Mouse (Mus musculus) cerebellum, postnatal 4 days (tissue): Measurements from ENCODE around the gene Ppp2r1b.
"Not testable (repeated sequence)": the region's sequence is repeated elsewhere in the genome, so short reads cannot be mapped to it uniquely, and the experiment has no call there.

Source experiments
- DNase-seq, 2 experiments: peaks; one replicate each; pipeline ENCODE4 v3.0.0; 2022; ENCODE audit warnings: low spot score in 2 of 2, mixed read lengths in 1 of 2

Gene Ppp2r1b

DNA sequence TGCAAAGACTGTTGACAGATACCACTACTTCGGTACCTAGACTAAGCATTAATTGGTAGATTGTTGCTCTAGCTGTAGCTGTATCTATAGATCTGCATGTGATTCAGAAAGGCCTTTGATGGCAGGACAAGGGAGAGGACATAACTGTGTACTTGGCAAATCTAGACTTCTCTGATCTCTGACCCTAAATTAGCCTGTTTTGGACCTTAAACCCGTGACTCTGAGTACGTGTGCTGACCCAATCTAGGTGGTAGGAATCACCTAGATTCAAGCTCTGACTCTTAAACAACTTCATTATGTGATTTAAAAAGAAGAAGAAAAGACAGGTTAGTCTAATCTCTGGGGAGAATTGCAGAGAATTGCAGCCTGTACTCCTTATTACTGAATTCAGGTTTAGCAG lies at the start of gene Ppp2r1b:
Ppp2r1b (plus strand) TSS at position 221 of the 400 bp plus-strand sequence.
- DNase-seq = no peak

DNA sequence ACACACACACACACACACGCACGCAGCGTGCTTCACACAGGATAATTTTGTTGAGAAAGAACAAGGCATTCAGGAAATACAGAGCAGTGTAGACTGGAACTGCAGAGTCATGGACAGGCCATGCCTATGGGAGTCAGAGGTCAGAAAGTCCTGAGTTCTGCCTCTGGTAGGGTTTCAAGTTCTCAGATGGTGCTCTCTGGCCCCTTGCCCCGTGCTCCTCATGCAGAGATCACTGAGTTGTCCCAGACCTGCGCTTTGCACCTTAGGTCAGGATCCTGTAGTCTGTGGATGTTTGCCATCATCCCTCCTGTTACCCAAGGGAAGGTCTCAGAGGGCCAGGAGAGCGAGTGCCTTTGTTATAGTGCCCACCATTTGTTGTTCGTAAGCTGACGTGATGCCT lies 48.3 kb upstream of the Ppp2r1b start:
- DNase-seq = no peak

DNA sequence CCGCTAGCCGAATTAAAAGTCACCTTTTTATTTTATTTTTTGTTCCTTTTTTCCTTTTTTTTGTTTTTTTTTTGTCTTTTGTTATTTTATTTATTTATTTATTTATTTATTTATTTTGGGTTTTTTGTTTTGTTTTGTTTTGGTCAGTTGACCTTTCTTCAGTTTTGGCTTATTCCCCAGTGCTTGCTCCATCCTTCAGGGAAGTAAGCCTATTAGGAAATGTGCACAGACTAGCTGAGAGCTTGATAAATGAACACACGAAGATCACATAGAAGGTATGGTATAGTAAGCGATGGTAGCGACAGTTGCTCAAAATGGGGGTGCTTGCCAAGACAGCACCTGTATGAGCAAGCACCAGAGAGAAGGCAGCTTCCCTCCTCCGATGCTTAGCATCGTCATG lies 47.5 kb upstream of the Ppp2r1b start:
- DNase-seq = no peak

DNA sequence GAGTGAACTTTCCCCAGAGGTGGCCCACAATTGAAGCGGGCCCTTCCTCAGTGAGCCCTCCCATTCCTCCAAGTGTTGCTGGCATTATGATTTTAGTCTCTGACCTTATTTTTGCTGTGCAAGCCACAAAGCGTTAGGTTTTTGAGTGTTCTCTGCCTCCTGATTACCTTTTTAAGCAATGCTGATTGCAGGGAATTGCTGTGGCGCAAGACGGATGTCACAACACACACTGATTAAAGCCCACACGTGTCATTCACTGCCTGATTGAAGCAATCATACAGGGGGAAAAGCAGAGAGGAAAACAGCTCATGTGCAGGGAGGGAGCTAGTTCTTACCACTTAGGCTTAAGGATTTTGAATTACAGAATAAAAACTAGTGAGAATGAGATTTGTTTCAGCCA lies 46.7 kb upstream of the Ppp2r1b start:
- no peak for DNase-seq

DNA sequence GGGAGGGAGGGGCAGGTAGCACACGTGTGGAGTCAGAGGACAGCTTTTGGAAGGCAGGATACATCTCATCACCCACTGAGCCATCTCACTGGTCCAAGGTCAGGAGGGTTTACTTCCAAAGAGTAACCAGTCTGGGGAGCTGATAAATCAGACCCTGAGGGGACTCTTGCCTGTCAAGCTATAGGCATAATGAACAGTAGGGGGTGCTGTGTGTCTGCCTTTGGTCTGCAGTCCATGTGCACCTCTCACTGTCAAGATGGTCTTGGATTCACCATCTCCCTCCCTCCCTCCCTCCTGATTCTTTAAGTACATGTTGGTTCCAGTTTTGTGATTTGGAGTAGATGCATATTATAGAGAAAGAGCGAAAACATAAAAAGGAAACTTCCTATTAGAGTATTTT lies 44.1 kb upstream of the Ppp2r1b start:
- DNase-seq = no peak

DNA sequence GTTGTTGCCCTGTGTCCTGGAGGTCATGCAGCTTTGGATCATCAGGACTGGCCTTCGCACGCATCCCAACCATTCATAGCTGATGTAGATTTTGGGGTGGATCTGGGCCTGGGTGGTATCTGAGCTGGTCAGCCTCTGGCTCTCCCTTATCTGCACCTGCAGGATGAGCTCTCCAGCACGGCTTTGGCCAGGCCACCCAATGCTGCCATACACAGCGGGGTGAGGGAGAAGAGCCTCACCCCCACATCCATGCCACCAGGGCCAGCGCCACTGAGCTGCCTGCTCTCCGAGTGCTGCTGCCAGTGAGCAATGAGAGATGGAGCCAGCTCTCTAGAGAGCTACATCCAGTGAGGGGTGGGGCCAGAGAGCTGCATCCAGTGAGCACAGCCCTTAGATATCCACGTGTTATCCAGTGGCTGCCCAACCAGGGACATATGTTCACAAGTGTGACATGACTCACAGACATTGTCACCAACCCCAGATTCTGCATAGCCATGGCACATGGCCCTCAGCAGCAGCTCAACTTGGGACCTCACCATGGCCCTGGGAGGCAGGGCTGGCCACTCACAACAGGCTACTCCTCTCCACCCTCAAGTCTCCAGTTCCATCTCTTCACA lies 41.9 kb upstream of the Ppp2r1b start:
- no peak for DNase-seq

DNA sequence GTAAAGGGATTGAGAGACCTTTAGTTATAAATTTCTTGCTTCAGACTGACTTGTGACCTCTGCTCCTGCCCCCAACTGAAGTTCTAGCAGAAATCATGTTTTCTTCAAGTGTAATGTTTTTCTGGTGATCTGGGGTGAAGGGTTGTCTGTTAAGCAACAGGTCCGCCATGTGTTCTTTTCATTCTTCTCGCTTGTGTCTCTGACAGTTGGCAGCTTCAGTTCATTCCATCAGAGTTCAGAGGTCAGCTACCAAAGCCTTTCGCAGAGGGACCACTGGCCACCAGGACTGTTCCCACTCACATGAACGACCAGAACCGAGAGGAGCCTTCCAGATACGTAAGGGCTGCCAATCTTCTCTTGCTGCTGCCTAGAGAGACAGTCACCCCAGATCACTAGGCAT lies 36.6 kb upstream of the Ppp2r1b start:
- DNase-seq = no peak

DNA sequence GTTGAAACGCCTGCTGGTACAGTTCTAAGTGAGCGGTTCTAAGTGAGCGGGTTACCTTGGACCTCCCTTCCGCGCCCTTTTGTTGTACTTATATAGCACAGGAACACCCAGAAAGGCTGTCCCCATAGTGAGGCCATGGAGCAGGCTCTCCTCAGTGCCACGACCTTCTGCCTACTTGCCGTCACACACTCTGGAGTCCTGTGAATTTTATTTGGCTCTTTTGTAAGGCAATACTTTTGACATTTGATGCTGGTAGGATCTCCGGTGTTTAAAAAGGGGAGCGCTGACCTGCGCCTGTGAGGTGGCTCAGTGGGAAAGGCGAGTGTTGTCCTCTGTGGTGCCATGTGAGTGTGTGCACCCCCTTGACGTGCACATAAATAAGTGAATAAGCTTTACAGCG lies 36.0 kb upstream of the Ppp2r1b start:
- no peak for DNase-seq

DNA sequence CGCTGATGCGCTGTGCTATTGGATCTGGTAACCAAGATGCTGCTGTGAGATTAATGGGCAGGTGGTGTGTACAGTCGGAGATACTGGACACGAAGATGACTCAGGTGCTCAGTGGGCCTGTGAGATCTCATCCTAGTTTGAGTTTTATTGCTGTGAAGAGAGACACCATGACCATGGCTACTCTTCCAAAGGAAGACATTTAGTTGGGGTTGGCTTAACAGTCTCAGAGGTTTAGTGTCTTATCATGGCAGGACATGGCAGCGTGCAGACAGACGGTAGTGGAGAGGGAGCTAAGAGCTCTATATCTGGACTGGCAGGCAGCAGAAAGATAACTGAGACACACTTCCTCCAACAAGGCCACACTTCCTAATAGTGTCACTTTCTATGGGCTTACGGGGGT lies 33.9 kb upstream of the Ppp2r1b start:
- no peak for DNase-seq

DNA sequence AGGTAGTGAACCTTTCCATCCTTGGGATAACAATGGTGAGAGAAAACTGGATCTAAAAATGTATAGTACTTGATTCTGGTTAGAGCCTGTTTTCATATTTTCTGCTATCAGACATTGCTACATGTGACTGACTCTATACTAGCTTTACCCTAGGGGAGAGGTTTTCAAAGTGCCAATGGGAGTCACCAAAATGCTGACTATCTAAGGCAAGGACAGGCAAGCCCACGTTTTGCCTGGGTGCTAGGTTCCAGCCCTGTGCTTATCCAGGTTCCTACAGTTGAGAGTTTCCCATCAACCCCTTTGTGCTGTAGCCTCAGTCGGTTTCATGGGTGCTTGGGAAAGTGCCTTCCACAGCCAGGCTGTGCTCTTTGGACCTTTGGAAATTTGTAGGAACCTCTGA lies 33.4 kb upstream of the Ppp2r1b start:
- no peak for DNase-seq

DNA sequence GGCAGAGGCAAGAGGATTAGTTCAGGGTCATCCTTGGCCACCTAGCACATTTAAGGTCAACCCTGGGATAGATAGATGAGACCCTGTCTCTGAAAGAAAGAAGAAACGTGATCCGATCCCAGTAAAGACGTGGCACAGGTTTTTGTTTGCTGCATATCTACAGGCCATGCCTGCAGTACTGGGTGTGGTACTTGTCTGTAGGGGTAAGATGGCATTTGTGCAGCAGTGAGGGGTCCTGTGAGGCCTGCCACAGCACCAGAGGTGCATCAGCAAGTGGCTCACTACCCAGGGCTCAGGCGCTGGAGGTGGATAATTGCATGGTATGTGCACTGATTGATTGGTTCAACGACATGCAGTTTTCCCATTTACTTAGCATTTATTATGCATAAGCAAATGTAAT lies 31.3 kb upstream of the Ppp2r1b start:
- no peak for DNase-seq

DNA sequence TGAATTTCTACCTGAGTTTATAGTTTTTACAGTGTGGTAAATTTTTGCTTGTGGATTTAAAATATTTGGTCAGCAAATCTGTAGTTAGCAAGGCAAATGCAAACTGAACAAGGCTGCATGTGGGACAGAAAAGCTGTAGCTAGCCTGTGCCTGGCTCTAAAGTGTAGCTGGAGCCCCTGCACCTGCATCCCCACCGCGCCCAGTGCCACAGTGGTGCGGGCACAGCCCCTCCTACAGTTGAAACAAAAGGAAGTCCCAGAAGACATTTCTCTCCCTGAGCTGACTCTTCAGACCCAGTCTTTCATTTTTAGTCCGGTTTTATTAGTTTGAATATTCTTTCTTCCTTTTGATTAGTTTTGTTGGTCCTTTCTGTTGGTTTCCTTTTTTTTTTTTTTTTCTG lies 29.4 kb upstream of the Ppp2r1b start:
- no peak for DNase-seq

DNA sequence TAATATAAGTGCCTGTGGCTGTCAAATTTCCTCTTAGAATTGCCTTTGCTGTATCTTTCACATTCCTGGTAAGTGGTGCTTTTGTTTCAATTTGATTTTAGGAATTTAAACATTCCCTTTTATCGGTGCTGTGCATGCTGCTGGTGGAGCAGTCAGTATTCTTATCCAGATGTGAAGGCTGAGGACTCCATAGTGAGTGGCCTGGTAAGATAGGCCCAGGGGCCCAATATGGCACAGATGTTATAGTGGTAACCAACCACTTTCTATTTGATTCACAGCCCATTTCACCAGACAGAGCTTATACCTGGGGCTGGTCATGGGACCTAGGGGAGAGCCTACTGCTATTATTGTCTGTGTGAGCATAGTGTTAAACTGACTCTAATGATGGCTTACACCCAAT lies 28.6 kb upstream of the Ppp2r1b start:
- no peak for DNase-seq

DNA sequence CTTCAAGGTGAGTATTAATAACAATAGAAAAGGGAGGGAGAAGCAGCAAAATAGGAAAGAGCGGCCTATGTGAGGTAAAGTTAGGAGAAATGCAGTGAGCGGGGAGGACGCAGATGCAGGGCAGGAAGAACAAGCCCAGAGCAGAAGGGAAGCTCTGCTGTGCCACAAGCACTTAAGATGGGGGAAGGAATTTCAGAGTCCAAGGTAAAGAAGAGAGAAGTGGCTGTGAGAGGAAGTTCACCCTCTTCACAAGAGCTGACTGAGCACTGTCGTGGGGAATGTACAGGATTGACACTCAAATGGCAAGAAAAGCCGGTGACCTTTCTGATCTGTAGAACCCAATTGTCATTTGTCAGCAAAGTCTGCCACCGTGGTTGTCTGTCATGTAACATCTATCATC lies 27.1 kb upstream of the Ppp2r1b start:
- DNase-seq = no peak

DNA sequence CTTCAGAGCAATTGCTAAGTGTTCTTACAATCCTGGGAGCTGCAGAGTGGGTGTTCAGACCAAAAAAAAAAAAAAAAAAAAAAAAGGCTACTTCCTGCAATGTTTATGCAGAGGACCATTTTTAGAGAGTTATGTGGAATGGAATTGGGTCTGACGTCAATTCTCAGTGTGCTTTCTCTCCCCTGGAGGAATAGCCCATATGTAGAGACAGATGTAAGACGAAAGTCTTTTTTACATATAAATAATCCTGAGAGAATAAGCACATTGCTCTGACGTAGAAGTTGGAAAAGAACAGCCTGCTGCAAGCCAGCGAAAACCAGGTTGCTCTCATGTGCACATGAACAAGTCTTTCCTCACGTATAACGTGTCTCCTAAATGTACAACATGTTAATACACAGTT lies 25.4 kb upstream of the Ppp2r1b start:
- DNase-seq = no peak

DNA sequence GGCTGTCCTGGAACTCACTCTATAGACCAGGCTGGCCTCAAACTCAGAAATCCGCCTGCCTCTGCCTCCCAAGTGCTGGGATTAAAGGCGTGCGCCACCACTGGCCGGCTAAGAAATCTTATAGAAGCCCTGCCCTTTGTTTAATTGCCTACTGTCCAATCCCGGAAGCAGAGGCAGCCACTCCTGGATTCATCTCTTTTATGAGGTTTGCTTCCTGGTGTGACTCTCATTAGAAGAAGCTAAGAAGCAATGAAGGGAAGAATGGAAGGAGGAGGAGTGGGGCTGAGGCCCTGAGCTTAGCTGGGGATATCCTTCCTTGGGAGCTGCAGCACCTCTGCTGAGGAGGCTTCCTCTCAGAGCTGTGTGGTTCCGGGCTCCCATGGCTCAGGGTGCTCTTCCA lies 23.4 kb upstream of the Ppp2r1b start:
- DNase-seq = no peak

DNA sequence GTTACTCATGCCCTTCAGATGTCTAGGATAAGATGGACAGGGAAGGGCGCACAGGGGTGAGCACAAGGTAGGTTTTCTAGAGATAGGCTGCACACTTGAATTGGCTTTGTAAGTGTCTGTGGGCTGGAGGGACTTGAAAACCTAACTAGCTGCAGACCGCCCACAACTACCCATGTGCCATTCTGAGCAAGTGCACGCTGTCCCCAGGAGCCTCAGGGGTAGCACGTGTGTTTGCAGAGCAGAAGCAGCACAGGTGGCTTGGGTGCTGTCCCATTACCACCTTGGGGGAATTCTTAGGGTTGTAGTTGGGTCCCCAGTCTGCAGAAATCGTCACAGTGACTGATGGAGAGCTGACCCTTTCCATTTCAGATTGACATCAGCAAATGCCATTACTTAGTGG lies 22.9 kb upstream of the Ppp2r1b start:
- no peak for DNase-seq

DNA sequence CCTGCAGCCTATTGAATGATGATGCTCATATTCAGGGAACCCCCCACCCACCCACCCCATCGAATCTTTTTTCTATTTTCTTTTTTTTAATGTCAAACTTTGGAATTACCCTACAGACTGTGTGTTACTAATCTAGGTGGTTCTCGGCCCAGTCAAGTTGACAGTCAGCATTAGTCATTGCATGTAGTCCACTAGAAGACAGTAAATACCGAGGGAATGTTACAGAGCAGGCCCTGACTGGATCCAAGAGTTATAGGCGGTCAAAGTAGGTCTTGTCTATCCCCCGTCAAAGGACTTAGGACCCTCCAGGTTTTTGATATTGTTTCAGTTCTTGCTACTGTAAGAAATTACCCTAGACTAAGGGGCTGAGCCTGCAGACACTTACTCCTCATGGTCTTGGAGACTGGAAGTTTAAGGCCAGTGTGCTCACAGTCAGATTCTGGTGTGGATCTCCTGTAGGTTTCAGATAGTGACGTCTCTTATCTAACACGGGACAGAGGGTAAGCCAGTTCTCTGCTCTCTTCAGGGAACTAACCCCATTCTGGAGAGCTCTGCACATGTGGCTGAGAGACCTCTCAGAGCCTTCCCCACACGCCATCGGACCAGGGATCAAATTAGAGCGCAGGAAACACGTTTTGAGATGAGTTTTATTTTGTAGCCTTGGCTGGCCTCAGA lies 21.2 kb upstream of the Ppp2r1b start:
- DNase-seq = no peak

DNA sequence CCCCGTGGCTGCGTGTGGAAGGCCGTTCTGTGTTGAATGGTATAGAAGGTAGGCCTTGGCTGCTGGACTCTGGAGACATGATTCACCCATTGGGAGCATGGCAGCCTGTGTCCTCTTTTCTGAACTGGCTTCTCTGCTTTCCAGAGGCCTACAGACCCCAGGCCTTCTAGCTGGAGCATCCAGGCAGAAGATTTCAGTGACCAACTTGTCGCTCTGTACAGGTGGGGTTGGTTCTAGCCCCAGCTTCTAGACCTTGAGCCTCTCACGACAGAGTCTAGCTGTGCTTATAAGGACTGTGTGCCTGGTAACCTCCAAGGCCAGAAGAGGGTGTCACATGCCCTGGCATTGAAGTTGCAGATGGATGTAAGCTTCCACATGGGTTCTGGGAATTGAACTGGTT lies 13.6 kb upstream of the Ppp2r1b start:
- DNase-seq = no peak

DNA sequence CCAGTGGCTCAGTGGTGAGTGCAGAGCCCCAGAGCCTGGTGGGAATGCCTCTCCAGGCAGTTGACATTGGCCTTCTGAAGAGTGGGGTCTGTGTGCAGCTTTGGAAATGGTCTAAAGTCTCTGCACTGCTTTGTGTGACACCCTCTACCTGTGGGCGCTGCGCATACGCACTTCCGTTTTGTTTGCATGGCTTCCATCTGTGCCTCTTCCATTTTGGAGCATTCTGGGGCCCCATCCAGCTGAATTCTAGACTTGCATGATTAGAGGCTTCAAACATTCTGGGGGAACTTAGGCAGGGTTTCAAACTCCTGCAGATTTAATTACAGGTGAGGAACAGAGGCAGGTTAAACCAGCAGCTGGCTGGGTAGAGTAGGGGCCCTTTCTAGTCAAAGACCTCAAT lies 12.9 kb upstream of the Ppp2r1b start:
- DNase-seq = no peak

DNA sequence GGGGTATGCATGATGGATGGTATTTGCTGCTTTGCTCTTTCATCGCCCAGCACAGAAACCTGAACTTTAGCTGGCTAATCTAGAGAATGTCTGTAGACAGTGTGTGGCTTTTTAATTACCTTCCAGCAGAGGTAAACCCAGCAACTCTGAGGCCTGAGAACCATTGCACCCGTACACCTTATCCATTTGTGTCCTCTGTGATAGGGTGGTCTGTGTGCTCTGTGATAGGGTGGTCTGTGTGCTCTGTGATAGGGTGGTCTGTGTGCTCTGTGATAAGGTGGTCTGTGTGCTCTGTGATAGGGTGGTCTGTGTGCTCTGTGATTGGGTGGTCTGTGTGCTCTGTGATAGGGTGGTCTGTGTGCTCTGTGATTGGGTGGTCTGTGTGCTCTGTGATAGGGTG lies 12.5 kb upstream of the Ppp2r1b start:
- DNase-seq = not testable (repeated sequence)

DNA sequence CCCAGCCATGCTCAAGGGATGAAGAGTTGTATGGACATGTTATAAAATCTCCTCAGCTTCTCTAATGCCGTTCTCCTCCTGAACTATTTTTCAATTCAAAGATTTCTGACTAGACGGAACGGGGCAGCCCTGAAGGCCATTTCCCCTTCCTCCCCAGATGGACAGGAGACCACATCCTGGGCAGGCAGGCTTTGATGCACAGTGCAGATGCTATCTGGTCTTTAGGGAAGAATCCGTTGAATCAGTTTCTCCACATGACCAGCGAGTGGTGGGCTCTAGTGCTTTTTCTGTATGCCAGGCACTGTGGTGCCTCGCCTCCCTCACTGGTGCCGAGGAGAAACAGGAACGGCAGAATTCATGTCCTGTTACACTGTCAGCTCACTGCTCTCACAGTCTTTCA lies 11.3 kb upstream of the Ppp2r1b start:
- DNase-seq = no peak

DNA sequence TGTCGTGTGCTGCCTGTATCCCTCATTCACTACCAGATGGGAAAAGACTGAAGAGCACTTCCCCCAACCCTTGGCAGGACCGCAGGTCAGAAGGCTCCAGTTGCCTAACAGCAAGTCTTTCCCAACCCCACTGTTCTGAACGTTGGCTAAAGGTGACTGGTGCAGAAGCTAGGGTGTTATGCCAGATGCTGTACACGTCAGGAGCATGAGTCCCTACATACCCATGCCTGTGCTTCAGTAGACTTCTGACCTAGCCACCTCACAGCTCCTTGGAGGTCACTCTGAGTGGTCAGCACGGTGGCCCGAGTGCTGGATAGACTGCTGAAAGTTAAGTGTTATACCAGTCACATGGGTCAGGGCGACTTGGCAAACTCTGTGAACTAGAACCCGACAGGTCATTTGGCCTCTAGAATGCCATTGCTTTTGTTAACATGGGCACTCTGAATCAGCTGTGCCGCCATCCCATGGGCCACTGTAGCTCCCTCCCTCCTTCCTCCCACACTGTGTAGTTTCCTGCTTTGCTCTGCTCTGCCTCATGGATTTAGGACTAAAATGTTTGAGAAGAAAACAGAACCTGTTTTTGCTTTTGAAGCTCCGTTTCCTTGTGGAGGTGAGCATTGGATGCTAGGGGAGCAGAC lies 9.9 kb upstream of the Ppp2r1b start:
- no peak for DNase-seq

DNA sequence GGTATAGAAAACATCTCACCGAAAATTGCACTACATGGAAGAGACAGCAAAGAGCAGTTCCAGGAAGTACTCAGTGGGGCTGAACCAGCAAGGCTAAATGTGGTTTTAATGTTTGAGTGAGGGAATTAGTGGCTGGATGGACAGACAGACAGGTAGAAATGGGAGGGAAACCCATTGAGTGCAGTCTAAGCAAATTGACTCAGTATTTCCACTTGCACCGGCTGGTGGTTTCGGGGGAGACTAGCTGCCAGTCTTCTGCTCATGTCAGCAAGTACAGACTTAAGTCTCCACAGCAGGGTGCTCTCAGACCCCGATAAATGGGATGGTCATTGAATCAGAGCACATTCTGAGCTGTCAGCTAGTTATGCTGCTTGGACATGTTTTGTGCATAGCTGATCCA lies 9.0 kb upstream of the Ppp2r1b start:
- no peak for DNase-seq
